Mouse (Mus musculus): Measurements from ENCODE around the gene Zfp978.
"Not testable (repeated sequence)": the region's sequence is repeated elsewhere in the genome, so short reads cannot be mapped to it uniquely, and the experiment has no call there.

Gene Zfp978

DNA sequence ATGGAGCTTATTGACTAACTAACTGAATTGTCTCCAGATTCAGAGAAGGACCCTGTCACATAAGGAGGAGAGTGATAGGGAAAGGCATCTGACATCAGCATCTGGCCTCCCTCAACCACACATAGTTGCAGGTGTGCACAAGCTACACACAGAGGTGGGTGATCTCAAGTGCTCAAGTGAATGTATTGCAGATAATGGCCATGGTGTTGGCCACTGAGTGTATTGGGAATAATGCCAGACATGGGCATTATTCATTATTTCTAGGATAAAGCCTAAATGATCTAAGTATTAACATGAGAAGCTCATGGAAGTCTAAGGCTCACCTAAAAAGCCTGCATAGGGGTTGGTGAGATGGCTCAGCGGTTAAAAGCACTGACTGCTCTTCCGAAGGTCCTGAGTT is 10.6 kb upstream of the Zfp978 start:
- DNase-seq (ENCODE audit: extremely low read depth, low read depth), result not testable (repeated sequence)

DNA sequence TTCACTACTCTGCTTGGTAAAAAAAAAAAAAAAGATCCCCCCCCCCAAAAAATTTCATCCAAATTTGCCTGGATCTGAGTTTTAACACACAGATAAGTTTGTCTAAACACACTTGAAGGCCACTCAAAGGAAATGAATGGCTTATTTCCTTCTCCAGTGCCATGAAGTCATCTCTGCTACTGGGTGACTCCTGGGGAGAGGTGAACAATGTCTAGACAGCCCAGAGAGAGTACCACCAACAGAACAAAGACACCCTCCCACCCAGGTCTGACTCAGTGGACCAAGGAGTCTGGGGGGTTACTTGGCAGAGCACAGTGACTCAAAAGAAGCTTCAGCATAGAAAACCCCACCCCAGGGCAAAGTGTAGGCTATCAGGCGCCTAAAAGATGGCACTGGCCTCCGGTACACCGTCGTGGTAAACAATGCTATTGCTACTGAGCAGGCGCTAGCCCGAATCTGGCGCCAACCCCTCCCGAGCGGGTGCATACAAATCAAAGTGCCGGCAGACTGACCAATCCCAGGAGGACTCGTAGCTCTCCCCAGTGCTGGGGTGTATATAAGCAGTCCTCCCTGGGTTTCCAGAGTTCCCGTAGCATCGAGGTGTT is 9.6 kb upstream of the Zfp978 start:
- DNase-seq (ENCODE audit: extremely low read depth, low read depth), result not testable (repeated sequence)

DNA sequence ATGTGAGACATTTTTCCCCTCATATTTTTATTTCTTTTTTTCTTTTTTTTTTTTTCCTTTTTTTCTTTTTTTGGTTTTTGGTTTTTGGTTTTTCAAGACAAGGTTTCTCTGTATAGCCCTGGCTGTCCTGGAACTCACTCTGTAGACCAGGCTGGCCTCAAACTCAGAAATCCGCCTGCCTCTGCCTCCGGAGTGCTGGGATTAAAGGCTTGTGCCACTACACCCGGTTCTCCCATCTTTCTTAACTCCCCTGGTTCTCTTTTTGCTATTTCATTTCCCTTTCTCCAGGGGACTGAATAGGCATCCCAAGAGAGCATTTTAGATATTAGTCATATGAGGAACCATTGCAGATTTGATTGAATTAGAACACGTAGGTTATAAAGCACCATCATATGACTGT is 7.5 kb upstream of the Zfp978 start:
- not testable (repeated sequence) for DNase-seq (ENCODE audit: extremely low read depth, low read depth)

DNA sequence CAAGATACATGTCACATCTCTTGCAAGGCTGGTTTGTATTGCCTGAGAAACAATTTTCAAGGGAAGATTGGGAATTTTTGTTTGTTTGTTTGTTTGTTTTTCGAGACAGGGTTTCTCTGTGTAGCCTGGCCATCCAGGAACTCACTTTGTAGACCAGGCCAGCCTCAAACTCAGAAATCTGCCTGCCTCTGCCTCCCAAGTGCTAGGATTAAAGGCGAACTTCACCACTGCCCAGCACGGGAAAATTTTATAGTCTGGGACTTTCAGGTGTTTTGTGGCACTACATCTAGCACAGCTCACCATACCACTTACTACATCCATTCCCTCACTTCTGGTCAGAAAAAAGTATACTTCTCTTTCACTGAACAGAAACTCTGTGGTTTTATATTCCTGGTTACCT is 5.1 kb upstream of the Zfp978 start:
- DNase-seq (ENCODE audit: extremely low read depth, low read depth), result not testable (repeated sequence)

DNA sequence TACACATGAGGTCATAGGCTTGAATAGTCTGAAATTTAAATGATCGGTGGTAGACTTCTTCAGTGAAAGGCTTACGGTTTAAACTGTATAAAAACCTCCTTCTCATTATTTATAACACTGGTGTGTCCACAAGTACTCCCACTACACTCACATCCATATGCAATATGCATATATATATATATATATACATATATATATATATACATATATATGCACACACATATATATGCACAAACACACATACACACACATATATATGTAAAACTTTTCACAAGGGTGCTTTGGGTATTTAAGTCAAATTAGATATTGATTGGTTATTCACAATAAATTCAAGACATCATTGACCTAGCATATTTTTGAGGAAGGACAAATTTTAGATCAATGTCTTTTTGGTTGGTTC is 3.9 kb upstream of the Zfp978 start:
- DNase-seq (ENCODE audit: extremely low read depth, low read depth), result not testable (repeated sequence)

DNA sequence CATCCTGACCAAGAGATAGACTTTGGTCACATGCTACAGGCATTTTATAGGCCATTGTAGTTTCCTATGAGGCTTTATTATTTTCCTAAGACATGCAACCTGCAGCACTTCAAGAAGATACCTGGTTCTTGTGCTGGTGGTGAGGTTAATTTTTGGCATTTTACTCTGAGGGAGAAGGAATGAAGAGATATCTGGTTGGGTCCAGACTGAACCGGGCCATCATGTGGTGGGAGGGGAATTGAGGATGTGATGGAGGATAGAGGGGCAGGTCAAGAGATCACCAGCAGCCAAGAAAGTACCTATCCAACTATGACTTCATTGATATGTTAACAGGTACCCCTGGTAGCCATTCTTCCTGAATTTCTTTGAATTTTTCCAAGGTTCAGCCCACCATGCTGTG is 769 bp downstream of the Zfp978 start:
- not testable (repeated sequence) for DNase-seq (ENCODE audit: extremely low read depth, low read depth)

DNA sequence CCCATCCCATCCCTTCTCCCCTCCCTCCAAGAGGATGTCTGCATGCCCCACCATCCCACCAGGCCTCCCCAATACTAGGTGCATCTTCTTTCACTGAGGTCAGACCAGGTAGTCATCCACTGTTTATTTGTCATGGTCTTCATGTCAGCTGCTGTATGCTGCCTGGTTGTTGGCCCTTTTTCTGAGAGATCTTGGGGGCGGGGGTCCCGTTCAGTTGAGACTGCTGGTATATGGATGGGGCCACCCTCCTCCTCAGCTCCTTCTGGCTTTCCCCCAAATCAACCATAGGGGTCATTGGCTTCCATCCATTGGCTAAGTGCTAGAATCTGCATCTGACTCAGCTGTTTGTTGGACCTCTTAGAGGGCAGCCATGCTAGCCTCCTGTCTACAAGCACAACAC is 8.5 kb downstream of the Zfp978 start:
- DNase-seq (ENCODE audit: extremely low read depth, low read depth), result not testable (repeated sequence)

DNA sequence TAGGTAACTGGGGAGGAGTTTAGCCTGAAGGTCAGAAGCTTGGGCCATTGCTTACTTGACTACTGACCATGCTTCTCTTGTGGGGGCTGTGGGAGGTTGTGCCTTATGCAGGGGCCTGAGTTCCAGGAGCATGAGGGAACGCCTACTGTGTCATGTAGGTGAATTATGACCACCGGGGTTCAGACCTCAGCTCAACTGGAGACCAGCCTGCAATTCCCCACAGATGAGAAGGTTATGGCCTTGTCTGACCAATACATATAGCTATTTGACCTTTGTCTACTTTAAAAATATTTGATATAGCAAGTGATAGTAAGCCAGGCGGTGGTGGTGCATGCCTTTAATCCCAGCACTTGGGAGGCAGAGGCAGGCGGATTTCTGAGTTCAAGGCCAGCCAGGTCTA is 22.1 kb downstream of the Zfp978 start:
- DNase-seq (ENCODE audit: extremely low read depth, low read depth), result not testable (repeated sequence)

DNA sequence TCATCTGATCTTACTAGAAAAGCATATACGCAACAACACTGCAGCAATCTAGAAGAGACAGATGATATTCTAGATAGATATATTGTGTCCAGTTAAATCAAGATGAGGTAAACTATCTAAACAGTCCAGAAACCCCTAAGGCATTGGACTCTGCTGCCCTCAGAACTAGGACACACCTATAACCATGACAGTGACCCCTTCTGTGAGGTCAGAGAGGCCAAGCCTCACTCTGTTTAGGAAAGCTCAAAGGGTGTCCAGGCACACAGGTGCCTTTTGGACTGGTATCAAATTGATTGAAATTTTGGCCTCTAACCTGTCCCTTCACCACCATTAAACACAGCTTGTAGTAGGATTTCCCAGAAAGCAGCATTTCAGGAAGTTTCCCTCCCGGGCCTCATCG is 36.1 kb downstream of the Zfp978 start:
- not testable (repeated sequence) for DNase-seq (ENCODE audit: extremely low read depth, low read depth)

DNA sequence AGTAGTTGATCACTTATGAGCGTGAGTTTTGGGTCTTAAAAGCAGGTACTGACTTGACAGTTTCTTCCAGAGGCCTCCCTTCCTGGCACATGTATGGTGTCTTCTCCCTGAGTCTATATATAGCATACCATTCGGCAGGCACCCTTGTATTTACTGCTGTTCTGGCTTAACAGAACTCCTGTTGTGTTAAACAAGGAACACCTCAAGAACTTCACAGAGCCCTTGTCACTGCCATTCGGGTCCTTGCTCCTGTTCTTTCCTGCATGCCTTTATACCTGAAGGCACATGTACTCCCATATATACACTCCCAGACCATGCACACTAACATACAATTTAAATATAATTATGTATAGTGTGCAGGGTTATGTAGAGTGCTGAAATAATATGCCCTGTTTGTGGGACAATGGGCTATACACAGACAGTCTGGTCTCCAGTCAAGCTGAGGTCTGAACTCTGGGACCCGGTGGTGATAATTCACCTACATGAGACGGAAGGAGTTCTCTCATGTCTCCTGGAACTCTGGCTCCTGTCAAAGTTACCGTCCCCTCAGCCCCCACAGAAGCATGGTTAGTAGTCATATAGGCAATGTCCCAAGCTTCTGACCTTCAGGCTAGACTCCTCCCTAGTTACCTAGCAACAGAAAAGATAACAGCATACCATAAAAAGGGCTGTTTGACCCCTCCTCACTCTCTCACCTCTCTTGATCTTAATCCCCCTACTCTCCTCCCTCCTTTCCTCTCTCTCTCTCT is 37.0 kb downstream of the Zfp978 start:
- not testable (repeated sequence) for DNase-seq (ENCODE audit: extremely low read depth, low read depth)

DNA sequence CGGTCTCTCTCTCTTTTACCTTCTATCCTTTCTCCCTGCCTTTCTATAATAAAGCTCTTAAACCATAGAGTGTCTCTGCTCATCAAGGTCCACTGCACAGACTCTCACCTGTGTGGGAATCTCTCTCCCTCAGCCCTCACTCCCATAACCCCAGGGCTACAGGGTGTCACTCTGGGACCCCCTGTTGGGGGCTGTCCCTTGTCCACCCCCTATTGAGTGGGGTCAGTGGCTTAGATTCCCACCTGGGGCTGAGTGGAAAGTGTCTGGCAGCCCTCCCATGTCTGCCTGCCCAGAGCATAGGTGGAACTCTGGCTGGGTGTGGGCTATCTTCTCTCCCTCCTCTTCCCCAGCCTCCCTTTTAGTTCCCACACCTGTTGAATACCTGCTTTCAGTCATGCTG is 37.6 kb downstream of the Zfp978 start:
- not testable (repeated sequence) for DNase-seq (ENCODE audit: extremely low read depth, low read depth)

DNA sequence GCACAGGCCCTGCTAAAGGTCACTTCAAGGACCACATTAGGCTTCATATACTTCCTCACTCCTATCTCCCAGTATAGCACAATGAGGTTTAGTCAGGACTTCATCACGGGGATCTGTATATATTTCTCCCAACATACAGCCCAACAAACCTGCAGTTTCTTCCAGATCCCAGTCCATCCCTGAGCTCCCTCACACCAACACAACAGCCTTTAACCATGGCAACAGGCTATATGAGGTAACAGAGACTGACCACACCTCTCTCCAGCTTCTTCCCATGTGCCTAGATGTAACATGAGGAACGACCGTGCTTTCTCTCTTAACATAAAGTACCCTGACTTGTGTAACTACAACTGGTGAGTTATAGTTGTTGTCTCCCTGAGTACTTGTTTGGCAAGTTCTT is 38.4 kb downstream of the Zfp978 start:
- DNase-seq (ENCODE audit: extremely low read depth, low read depth), result not testable (repeated sequence)

DNA sequence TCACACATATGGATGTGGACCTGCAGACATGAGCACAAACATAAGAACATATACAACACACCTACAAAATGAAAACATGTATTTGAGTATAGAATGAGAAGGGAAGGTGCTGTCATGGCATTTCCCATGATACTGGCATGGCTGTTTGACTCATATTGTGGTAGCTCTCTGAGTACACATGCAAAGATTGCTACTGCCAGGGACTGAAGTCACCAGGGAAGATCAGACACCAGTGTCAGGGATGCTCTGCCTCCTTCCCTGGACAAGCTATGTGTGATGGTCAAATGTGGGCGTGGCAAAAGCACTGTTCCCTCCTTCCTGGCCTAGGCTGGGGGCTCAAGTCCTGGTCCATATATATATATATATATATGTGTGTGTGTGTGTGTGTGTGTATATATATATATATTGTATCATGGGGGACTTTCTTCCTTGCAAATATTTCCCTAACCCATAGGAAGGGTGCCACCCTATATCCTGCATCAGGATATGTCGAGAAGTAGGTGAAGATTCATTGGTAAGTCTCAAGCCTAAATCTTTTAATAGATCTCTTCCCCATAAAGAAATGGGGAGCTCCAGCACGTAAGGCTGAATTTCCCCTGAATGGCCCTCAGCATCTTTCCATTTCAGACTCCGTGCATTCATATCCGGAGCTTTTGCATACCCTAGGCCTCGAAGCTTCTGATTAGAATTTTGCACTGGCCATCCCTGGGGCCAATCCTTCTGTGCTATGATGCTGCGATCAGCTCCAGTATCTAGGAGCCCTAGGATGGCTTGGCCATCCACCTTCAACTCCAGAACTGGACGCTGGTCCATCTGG is 39.1 kb downstream of the Zfp978 start:
- DNase-seq (ENCODE audit: extremely low read depth, low read depth), result not testable (repeated sequence)

DNA sequence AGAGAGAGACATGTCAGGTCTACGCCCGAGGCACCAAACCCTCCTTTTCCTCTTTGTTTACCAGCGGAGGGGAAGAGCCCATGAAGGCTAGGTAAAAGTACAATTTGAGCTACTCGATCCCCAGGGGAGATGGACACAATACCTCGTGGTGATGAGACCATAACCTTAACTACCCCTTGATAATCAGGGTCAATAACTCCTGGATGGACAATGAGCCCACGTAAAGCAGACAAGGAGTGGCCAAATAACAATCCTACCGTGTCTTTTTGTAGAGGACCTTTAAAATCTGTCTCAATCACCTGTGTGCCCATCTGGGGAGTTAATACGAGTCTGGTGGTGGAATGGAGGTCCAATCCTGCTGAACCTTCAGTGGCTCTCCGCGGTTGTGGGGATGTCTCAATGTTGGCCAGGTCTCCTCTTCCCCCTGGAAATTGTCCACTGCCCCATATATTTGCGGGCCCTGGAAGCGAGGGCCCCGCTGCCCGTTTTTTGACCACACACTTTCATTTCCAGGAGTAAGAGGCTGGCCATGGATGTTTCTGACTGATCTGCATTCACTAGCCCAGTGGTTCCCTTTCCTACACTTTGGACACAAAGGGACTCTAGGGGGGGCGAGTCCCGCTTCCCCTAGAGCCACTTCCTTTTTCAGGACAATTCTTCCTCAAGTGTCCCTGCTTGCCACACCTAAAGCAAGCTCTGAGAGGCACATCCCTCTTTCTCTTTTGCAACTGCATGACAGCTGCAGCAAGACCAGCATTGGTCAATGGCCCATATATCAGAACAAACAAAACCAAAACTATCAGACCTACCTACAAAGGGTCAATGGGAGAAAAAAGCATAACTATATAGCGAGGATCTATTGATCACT is 40.0 kb downstream of the Zfp978 start:
- DNase-seq (ENCODE audit: extremely low read depth, low read depth), result not testable (repeated sequence)

DNA sequence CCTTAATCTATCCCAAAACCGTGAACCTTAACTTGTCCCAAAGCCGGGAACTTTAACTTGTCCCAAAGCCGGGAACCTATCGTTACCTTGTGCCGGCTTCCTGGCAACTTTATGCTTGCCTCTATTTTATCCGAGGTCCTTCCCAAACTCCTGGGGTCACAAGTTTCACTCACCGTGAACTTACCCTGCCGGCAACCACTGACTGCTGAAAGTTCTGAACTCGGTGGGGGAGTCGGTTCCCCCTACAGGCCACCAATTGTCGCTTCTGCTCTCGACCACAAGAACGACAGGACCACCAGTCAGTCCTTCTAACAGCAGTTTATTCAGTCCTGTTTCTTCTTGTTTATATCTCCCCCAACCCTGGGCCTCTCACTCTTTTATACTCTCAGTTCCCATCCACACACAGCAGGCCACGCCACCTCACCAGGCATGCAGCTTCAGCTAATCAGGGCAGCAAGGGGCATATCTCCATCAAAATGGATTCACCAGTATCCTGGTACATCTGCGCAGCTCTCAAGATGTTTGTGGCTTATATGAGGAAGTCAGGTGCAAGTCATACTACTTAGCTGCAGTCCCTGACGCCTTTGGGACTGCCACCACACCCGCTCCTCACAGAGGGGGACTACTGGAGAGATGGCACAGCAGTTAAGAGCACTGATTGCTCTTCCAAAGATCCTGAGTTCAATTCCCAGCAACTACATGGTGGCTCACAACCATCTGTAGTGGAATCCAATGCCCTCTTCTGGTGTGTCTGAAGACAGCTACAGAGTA is 40.8 kb downstream of the Zfp978 start:
- not testable (repeated sequence) for DNase-seq (ENCODE audit: extremely low read depth, low read depth)

DNA sequence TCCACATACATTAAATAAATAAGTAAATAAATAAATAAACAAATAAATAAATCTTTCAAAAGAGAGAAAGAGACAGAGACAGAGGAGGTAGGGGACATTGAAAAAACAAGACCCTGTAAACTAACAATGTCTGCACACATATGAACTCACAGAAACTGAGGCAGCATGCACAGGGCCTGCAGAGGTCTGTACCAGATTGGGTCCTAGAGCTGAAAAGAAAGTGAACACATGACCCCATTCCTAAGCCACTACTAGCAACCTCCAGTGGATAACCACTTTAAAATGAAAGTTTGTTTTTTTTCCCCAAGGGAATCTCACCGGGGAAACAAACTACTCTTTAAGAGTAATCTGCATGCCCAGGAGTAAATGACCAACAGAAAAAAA is 41.4 kb downstream of the Zfp978 start:
- not testable (repeated sequence) for DNase-seq (ENCODE audit: extremely low read depth, low read depth)

DNA sequence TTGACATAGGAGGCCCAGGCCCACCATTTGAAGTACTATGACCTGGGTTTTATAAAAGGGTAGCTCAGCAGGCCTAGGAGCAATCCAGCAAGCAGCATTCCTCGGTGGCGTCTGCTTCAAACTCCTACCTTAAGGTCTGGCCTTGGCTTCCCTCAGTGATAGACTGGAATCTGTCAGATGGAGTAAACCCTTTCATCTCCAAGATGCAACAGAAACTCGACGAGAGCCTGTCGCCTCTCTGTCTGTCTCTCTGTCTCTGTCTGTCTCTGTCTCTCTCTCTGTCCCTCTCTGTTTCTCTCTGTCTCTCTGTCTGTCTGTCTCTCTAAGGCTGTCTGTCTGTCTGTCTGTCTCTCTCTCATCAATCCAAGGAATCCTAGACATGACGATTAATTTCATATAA is 42.4 kb downstream of the Zfp978 start:
- not testable (repeated sequence) for DNase-seq (ENCODE audit: extremely low read depth, low read depth)

DNA sequence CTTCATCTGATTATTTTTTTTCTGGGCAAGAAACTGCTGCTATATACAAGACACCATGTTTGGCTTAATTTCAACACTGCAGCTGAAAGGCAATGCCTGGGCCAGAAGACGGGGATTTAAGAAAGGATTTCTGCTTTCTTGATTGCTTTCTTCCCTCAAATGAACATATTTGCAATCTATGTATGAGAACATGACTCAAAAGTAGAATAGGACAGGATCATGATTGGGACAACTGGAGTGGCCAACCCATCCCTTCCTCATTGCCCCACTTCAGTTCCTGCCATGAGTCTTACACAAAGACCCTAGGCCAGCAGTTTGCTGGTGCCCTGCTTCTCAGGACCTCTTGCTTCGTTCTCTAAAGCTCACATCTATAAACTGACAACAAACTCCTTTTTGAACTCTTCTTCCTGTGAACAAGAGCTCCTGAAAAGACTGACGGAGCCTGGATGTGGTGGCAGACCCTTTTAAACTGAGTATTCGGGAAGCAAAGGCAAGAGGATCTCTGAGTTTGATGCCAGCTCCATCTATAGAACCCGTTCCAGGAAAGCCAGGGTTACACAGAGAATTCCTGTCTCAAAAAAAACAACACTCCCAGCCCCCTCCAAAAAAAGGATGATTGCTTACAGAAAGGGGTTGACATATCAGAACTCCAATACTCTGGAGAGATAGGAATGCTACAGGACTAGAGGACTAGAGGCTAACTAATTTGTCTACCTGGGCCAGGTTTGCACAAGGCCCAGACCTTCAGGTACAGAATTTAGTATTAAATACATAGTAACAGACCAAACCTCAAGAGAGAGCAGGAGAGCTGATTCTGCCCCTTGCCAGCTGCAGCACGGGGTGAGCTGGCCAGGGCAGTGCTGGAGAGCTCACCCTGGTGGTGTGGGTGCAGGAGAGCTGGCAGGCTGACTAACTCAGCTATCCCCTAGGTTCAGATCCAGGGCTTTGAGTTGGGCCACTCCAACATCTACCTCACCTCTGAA is 43.1 kb downstream of the Zfp978 start:
- DNase-seq (ENCODE audit: extremely low read depth, low read depth), result not testable (repeated sequence)

Data from MEL-GATA-1-ER (cell line).